Mouse (Mus musculus) thymus, postnatal 10 days (tissue): ENCODE data around the gene Apold1.

Experiments
- DNase-seq, 2 experiments: peaks; one replicate each; pipeline ENCODE4 v3.0.0; 2021; ENCODE audit warnings: low spot score in 2 of 2

Gene Apold1

GRCm38 (mm10) chr6:135026755-135027154, 45.2 kb downstream of the Apold1 start:
- DNase-seq: no peak

GRCm38 (mm10) chr6:135029246-135029645, 47.7 kb downstream of the Apold1 start:
- no peak for DNase-seq
